Mouse (Mus musculus) limb, embryonic 10.5 days (tissue): Measurements from ENCODE around the gene Tfcp2. TPM values are rescaled to one million over a fixed set of nuclear protein-coding genes. Genes with fewer than 3 reads are reported as not detected.

ENCODE experiments used
- DNase-seq: peaks from one replicate; pipeline ENCODE4 v3.0.0-alpha.2; 2017; ENCODE audit warnings: low spot score
- H3K27ac ChIP-seq: fragments of 300-500 bp; sonication (generic); 2 replicates; pipeline ENCODE4 v1.5.1; 2016; ENCODE audit warnings: mild to moderate bottlenecking
- H3K27me3 ChIP-seq: fragments of 300-500 bp; sonication (generic); 2 replicates; pipeline ENCODE4 v1.6.1; 2016; ENCODE audit warnings: low read depth, mild to moderate bottlenecking; ENCODE audit not compliant: poor library complexity, severe bottlenecking
- H3K36me3 ChIP-seq: fragments of 300-500 bp; sonication (generic); 2 replicates; pipeline ENCODE4 v1.6.1; 2016; ENCODE audit warnings: mild to moderate bottlenecking, moderate library complexity
- H3K4me1 ChIP-seq: fragments of 300-500 bp; sonication (generic); 2 replicates; pipeline ENCODE4 v1.6.1; 2016
- H3K4me3 ChIP-seq: fragments of 300-500 bp; sonication (generic); 2 replicates; pipeline ENCODE4 v1.5.1; 2016; ENCODE audit warnings: mild to moderate bottlenecking, moderate library complexity
- H3K9me3 ChIP-seq: fragments of 300-500 bp; sonication (generic); replicated peaks from 2 replicates; pipeline ENCODE4 v1.6.1; 2016; ENCODE audit warnings: mild to moderate bottlenecking
- WGBS: fragments of 180-500 bp; shearing (Covaris S2); methylation state at CpG from one replicate; pipeline ENCODE4 v1.1.7; 2016; 5-methylcytosine and 5-hydroxymethylcytosine counted together
- polyA plus RNA-seq: library from polyadenylated mRNA; unstranded; fragments of >200 nt; fragmentation: Nextera tagmentation; extraction: Ambion mirVana; gene quantifications from 2 replicates; pipeline ENCODE4 v1.2.1, GENCODE M21; 2016

The Tfcp2 gene
- polyA plus RNA-seq, 1 experiment from 2014 or later = 44.5 TPM

- Histone ChIP-seq H3K9me3 (no peaks in the 10 kb centered on the region), H3K36me3 (no peaks in the 10 kb centered on the region), H3K4me1 (peaks cover 8% of the 10 kb centered on the region), H3K27me3 (no peaks in the 10 kb centered on the region), H3K27ac (no peak overlapping the region), H3K4me3 (no peak overlapping the region)
- WGBS = 77% methylated on average over 4 of the region's 4 CpGs
- no peak for DNase-seq
Measured at GRCm38 (mm10) chr15:100448572-100448971, 103.2 kb downstream of the Tfcp2 start.

Other genes with a start within 250 kb of the Tfcp2 start
- 2.2 and 2.7 TPM in 2 replicates for gene Mettl7a1, start 247.9 kb downstream of the Tfcp2 start, polyA plus RNA-seq
- not detected in 2 replicates for gene Mettl7a3, start 217.1 kb downstream of the Tfcp2 start, polyA plus RNA-seq
- gene Methig1, start 198.9 kb downstream of the Tfcp2 start, polyA plus RNA-seq = 0.15 and 0.29 TPM in 2 replicates
- gene Mettl7a2, start 198.8 kb downstream of the Tfcp2 start, polyA plus RNA-seq = not detected in 2 replicates
- 0.65 TPM in 1 of 2 replicates, not detected in the other for gene Higd1c, start 187.5 kb downstream of the Tfcp2 start, polyA plus RNA-seq
- gene Gm5475, start 129.9 kb downstream of the Tfcp2 start, polyA plus RNA-seq = 0.08 and 0.11 TPM in 2 replicates
- gene Slc11a2, start 126.9 kb downstream of the Tfcp2 start, polyA plus RNA-seq = 30.4 and 31.0 TPM in 2 replicates
- gene Letmd1, start 83.0 kb downstream of the Tfcp2 start, polyA plus RNA-seq = 29.7 and 31.4 TPM in 2 replicates
- 24.8 and 28.2 TPM in 2 replicates for gene Csrnp2, start 56.5 kb downstream of the Tfcp2 start, polyA plus RNA-seq
- 1.1 and 2.9 TPM in 2 replicates for gene Pou6f1, start 48.0 kb upstream of the Tfcp2 start, polyA plus RNA-seq
- gene Dazap2, start 63.3 kb upstream of the Tfcp2 start, polyA plus RNA-seq = 189 and 195 TPM in 2 replicates
- 5.0 and 6.7 TPM in 2 replicates for gene Smagp, start 84.9 kb upstream of the Tfcp2 start, polyA plus RNA-seq
- gene Bin2, start 117.5 kb upstream of the Tfcp2 start, polyA plus RNA-seq = 2.6 and 3.5 TPM in 2 replicates
- gene Cela1, start 135.9 kb upstream of the Tfcp2 start, polyA plus RNA-seq = 0.74 and 1.7 TPM in 2 replicates
- 0.11 and 0.26 TPM in 2 replicates for gene Galnt6, start 177.4 kb upstream of the Tfcp2 start, polyA plus RNA-seq
- 7.1 and 9.7 TPM in 2 replicates for gene Slc4a8, start 209.7 kb upstream of the Tfcp2 start, polyA plus RNA-seq